Mouse (Mus musculus): Measurements from ENCODE around the gene Nmnat2.

DNA sequence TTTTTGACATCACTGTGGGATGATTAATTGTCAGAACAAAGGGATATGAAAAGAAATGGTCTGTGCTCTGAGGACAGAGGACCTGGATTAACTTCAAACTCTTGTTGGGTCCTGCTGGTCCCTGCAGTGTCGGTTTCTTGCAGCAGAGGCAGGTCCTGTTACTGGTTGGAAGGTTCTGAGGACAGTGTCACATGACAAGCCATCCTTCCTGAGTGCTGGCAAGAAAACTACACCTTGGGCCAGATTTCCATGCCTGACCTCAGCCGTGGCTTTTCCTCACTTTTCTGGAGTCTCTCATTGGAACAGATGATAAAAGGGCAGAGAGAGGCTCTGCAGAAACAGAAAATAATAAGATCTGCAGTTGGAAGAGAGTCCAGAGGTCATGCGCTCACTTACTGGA, 20.4 kb downstream of the Nmnat2 start:
- TF ChIP-seq CTCF (IDR thresholded peaks at IDR 0.05; ENCODE audit: low read depth) (no peak), EP300 (optimal IDR thresholded peaks at IDR 0.05) (no peak)

Measured in stomach, postnatal 0 days (tissue).